Mouse (Mus musculus) erythroblast, adult 5-6 weeks (primary cell): ENCODE measurements around the gene Cacng7. TPM values are rescaled to one million over a fixed set of nuclear protein-coding genes. Genes with fewer than 3 reads are reported as not detected.

Experiments
- total RNA-seq, 2 experiments: library from RNA; stranded (forward) in 1 of 2; stranded (reverse) in 1 of 2; fragments of 150-400 nt in 1 of 2; fragments of 200-764, 138-1000 nt in 1 of 2; gene quantifications; 2 replicates each; pipeline versions ENCODE4 v1.2.3 to v1.2.4; 2015 to 2017; ENCODE audit warnings: low replicate concordance in 2 of 2

Gene Cacng7
- total RNA-seq, 2 experiments from 2014 or later = 0.26 TPM; not detected in 1

Other genes with a start within 250 kb of the Cacng7 start
- gene AU018091, start 163.8 kb upstream of the Cacng7 start, total RNA-seq (2015; ENCODE audit: low replicate concordance) = not detected in 2 replicates
- gene AU018091, start 163.8 kb upstream of the Cacng7 start, total RNA-seq (2017; ENCODE audit: low replicate concordance) = 0.26 TPM in 1 of 2 replicates, not detected in the other
- 0.19 and 0.63 TPM in 2 replicates for gene Nlrp12, start 83.2 kb upstream of the Cacng7 start, total RNA-seq (2015; ENCODE audit: low replicate concordance)
- 1.5 and 2.4 TPM in 2 replicates for gene Nlrp12, start 83.2 kb upstream of the Cacng7 start, total RNA-seq (2017; ENCODE audit: low replicate concordance)
- gene Myadm, start 43.9 kb upstream of the Cacng7 start, total RNA-seq (2015; ENCODE audit: low replicate concordance) = 18.4 and 20.5 TPM in 2 replicates
- gene Myadm, start 43.9 kb upstream of the Cacng7 start, total RNA-seq (2017; ENCODE audit: low replicate concordance) = 4.0 and 7.3 TPM in 2 replicates
- gene Prkcg, start 43.8 kb upstream of the Cacng7 start, total RNA-seq (2015; ENCODE audit: low replicate concordance) = not detected in 2 replicates
- 0.77 TPM in 1 of 2 replicates, not detected in the other for gene Prkcg, start 43.8 kb upstream of the Cacng7 start, total RNA-seq (2017; ENCODE audit: low replicate concordance)
- not detected in 2 replicates for gene Cacng8, start 57.7 kb downstream of the Cacng7 start, total RNA-seq (2015; ENCODE audit: low replicate concordance)
- gene Cacng8, start 57.7 kb downstream of the Cacng7 start, total RNA-seq (2017; ENCODE audit: low replicate concordance) = not detected in 2 replicates
- not detected in 2 replicates for gene Cacng6, start 91.2 kb downstream of the Cacng7 start, total RNA-seq (2015; ENCODE audit: low replicate concordance)
- gene Cacng6, start 91.2 kb downstream of the Cacng7 start, total RNA-seq (2017; ENCODE audit: low replicate concordance) = not detected in 2 replicates
- gene Tarm1, start 169.7 kb downstream of the Cacng7 start, total RNA-seq (2015; ENCODE audit: low replicate concordance) = 0.63 TPM in 1 of 2 replicates, not detected in the other
- gene Tarm1, start 169.7 kb downstream of the Cacng7 start, total RNA-seq (2017; ENCODE audit: low replicate concordance) = 0.34 and 1.8 TPM in 2 replicates